Mouse (Mus musculus) G1E (cell line): ENCODE results near the gene Cdc20.

Experiments
- CTCF ChIP-seq: IDR thresholded peaks from 2 replicates; pipeline ENCODE4 v1.5.1; 2012; ENCODE audit warnings: low read depth, low read length, inconsistent platforms, mixed read lengths
- GATA1 ChIP-seq: IDR thresholded peaks from 2 replicates; pipeline ENCODE4 v1.6.1; 2012; ENCODE audit warnings: borderline replicate concordance, low read length, inconsistent platforms, mixed read lengths

DNA sequence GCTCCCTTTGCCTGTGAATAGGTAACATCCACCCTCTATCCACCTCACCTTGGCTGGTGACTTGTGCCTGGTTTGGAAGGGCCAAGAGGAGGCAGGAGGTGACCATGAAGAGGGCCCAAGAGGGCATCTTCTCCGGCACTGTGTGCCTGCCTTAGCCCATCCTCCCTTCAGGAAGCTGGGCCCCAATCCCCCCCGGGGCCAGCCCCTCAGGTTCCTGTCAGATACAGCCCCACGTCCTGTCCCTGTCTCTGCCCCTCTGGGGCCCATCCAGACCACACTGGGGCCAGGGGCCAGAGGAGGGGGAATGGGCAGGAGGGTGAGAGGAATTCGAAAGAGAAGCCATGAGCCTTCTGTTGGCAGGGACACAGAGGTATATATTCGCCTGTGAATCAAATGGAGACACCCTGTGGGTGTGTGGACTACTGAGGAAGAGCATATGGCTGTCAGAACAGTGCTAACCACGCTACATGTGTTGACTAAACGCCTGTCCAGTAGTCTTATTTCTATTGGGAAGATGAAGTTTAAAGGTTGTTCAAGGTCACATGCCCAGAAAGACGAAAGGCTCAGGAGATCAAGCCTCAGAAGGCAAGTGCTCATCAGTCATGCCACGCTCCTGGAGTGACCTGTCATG is 20.3 kb upstream of the Cdc20 start, which contains the start of gene Mpl:
- no peak for TF ChIP-seq CTCF
- TF ChIP-seq GATA1: no peak
